Mouse (Mus musculus) ES-E14 (cell line): Measurements from ENCODE around the gene Unc5cl.

Source experiments
- CHD2 ChIP-seq: IDR thresholded peaks from 2 replicates; pipeline ENCODE4 v1.6.1; 2014; ENCODE audit warnings: mild to moderate bottlenecking, low read depth, low read length, inconsistent platforms
- HCFC1 ChIP-seq: IDR thresholded peaks from 2 replicates; pipeline ENCODE4 v1.6.1; 2012; ENCODE audit warnings: low read length, inconsistent platforms, borderline replicate concordance; ENCODE audit not compliant: insufficient read depth
- ZNF384 ChIP-seq: IDR thresholded peaks from 2 replicates; pipeline ENCODE4 v1.6.1; 2012; ENCODE audit warnings: low read depth, low read length, inconsistent platforms

GRCm38 (mm10) chr17:48433006-48433655 lies 21.6 kb upstream of the Unc5cl start:
- no peak for TF ChIP-seq CHD2
- no peak for TF ChIP-seq ZNF384
- TF ChIP-seq HCFC1, result no peak
